Mouse (Mus musculus) lung, postnatal 0 days (tissue): ENCODE results near the gene Nme9. TPM values are rescaled to one million over a fixed set of nuclear protein-coding genes. Genes with fewer than 3 reads are reported as not detected.

ENCODE experiments used
- ATAC-seq: fragments of 200-750 bp; cut with Nextera tagmentation; 2 replicates; pipeline ENCODE4 v1.8.0; 2017; ENCODE audit warnings: moderate library complexity
- DNase-seq: peaks from one replicate; pipeline ENCODE4 v3.0.0-alpha.2; 2016; ENCODE audit warnings: low spot score
- H3K27ac ChIP-seq: fragments of 300-500 bp; sonication (generic); 2 replicates; pipeline ENCODE4 v1.5.1; 2014; ENCODE audit warnings: antibody characterized with exemption, mild to moderate bottlenecking, low read length, mixed read lengths
- H3K27me3 ChIP-seq: fragments of 300-500 bp; sonication (generic); replicated peaks from 2 replicates; pipeline ENCODE4 v1.6.1; 2014; ENCODE audit warnings: low read length, mixed read lengths; ENCODE audit not compliant: insufficient read depth
- H3K36me3 ChIP-seq: fragments of 300-500 bp; sonication (generic); 2 replicates; pipeline ENCODE4 v1.6.1; 2014; ENCODE audit warnings: low read length, mixed read lengths; ENCODE audit not compliant: insufficient read depth
- H3K4me1 ChIP-seq: fragments of 300-500 bp; sonication (generic); 2 replicates; pipeline ENCODE4 v1.6.1; 2014; ENCODE audit warnings: antibody characterized with exemption, low read depth, low read length, mixed read lengths; ENCODE audit not compliant: insufficient read depth
- H3K4me2 ChIP-seq: fragments of 300-500 bp; sonication (generic); replicated peaks from 2 replicates; pipeline ENCODE4 v1.6.1; 2014; ENCODE audit warnings: low read depth, mild to moderate bottlenecking, low read length, moderate library complexity, mixed read lengths
- H3K4me3 ChIP-seq: fragments of 300-500 bp; sonication (generic); 2 replicates; pipeline ENCODE4 v1.5.1; 2014; ENCODE audit warnings: low read depth, low read length
- H3K9ac ChIP-seq: fragments of 300-500 bp; sonication (generic); replicated peaks from 2 replicates; pipeline ENCODE4 v1.6.1; 2014; ENCODE audit warnings: low read depth, mild to moderate bottlenecking
- H3K9me3 ChIP-seq: fragments of 300-500 bp; sonication (generic); 2 replicates; pipeline ENCODE4 v1.6.1; 2016; ENCODE audit warnings: low read length, mixed read lengths
- CTCF ChIP-seq: IDR thresholded peaks from 2 replicates; pipeline ENCODE4 v1.5.1; 2016; ENCODE audit warnings: antibody characterized with exemption, mild to moderate bottlenecking
- EP300 ChIP-seq: IDR thresholded peaks from 2 replicates; pipeline ENCODE4 v1.6.1; 2016; ENCODE audit warnings: antibody characterized with exemption, mild to moderate bottlenecking, control low read depth
- WGBS: fragments of 180-500 bp; shearing (Covaris S2); extraction: QIAGEN DNeasy Blood & Tissue Kit; methylation state at CpG from one replicate; pipeline ENCODE4 v1.1.7; 2014; 5-methylcytosine and 5-hydroxymethylcytosine counted together
- polyA plus RNA-seq: library from polyadenylated mRNA; unstranded; fragments of >200 nt; fragmentation: Nextera tagmentation; extraction: Ambion mirVana; gene quantifications from 2 replicates; pipeline ENCODE4 v1.2.1, GENCODE M21; 2015

The Nme9 gene
- polyA plus RNA-seq, 1 experiment from 2014 or later: 17.1 TPM

- ATAC-seq (no peak), DNase-seq (no peak)
- Histone ChIP-seq H3K4me2 (no peak overlapping the region), H3K9ac (no peak overlapping the region), H3K27me3 (no peaks in the 10 kb centered on the region), H3K9me3 (no peaks in the 10 kb centered on the region), H3K27ac (no peak overlapping the region), H3K4me1 (no peaks in the 10 kb centered on the region), H3K4me3 (no peak overlapping the region), H3K36me3 (no peaks in the 10 kb centered on the region)
- TF ChIP-seq EP300 (no peak), CTCF (no peak)
- 65% methylated on average over 11 of the region's 11 CpGs for WGBS
These were observed 22.5 kb upstream of the Nme9 start for GRCm38 (mm10) chr9:99428601-99429331.

- no peak overlapping the region for H3K4me3 ChIP-seq
- no peak for ATAC-seq
- no peak overlapping the region for H3K4me2 ChIP-seq
- no peaks in the 10 kb centered on the region for H3K36me3 ChIP-seq
- no peak overlapping the region for H3K9ac ChIP-seq
- H3K27ac ChIP-seq: no peak overlapping the region
- no peaks in the 10 kb centered on the region for H3K9me3 ChIP-seq
- TF ChIP-seq EP300 (no peak), CTCF (no peak)
- DNase-seq: no peak
- H3K4me1 ChIP-seq: no peaks in the 10 kb centered on the region; the same call in 1 of the 2 replicates
- H3K27me3 ChIP-seq: no peaks in the 10 kb centered on the region
- 81% methylated on average over 3 of the region's 3 CpGs for WGBS
These were observed 21.4 kb upstream of the Nme9 start for GRCm38 (mm10) chr9:99429845-99430244.

- DNase-seq (no peak), ATAC-seq (no peak)
- H3K9ac ChIP-seq: no peak overlapping the region
- H3K4me2 ChIP-seq: no peak overlapping the region
- no peak overlapping the region for H3K27ac ChIP-seq
- WGBS: 73% methylated on average over 6 of the region's 6 CpGs
- H3K4me1 ChIP-seq: peaks cover 4% of the 10 kb centered on the region; the same call in 1 of the 2 replicates
- H3K4me3 ChIP-seq: no peak overlapping the region
- TF ChIP-seq CTCF (no peak), EP300 (no peak)
- no peaks in the 10 kb centered on the region for H3K36me3 ChIP-seq
- no peaks in the 10 kb centered on the region for H3K27me3 ChIP-seq
- H3K9me3 ChIP-seq: no peaks in the 10 kb centered on the region
These were observed 20.5 kb upstream of the Nme9 start for GRCm38 (mm10) chr9:99430806-99431205.

- Histone ChIP-seq H3K27ac (no peak overlapping the region), H3K36me3 (no peaks in the 10 kb centered on the region), H3K4me2 (no peak overlapping the region), H3K9me3 (no peaks in the 10 kb centered on the region), H3K4me3 (no peak overlapping the region), H3K9ac (no peak overlapping the region), H3K4me1 (peaks cover 4% of the 10 kb centered on the region; the same call in 1 of the 2 replicates), H3K27me3 (no peaks in the 10 kb centered on the region)
- ATAC-seq (no peak), DNase-seq (no peak)
- WGBS: 86% methylated on average over 8 of the region's 8 CpGs
- TF ChIP-seq EP300 (no peak), CTCF (no peak)
These were observed 19.9 kb upstream of the Nme9 start for GRCm38 (mm10) chr9:99431346-99431745.

- Histone ChIP-seq H3K27me3 (no peaks in the 10 kb centered on the region), H3K9ac (no peak overlapping the region), H3K9me3 (no peaks in the 10 kb centered on the region), H3K36me3 (no peaks in the 10 kb centered on the region), H3K4me3 (no peak overlapping the region), H3K4me2 (no peak overlapping the region), H3K27ac (no peak overlapping the region), H3K4me1 (peaks cover 4% of the 10 kb centered on the region; the same call in 1 of the 2 replicates)
- WGBS: 84% methylated on average over 6 of the region's 6 CpGs
- TF ChIP-seq EP300 (no peak), CTCF (no peak)
- ATAC-seq: no peak
- no peak for DNase-seq
These were observed 19.3 kb upstream of the Nme9 start for GRCm38 (mm10) chr9:99431963-99432362.

- Histone ChIP-seq H3K9me3 (no peaks in the 10 kb centered on the region), H3K36me3 (no peaks in the 10 kb centered on the region), H3K4me3 (no peak overlapping the region), H3K4me1 (peaks cover 6% of the 10 kb centered on the region; the same call in 1 of the 2 replicates), H3K27ac (no peak overlapping the region), H3K4me2 (no peak overlapping the region), H3K9ac (no peak overlapping the region), H3K27me3 (no peaks in the 10 kb centered on the region)
- 87% methylated on average over 4 of the region's 4 CpGs for WGBS
- TF ChIP-seq CTCF: no peak
- no peak for TF ChIP-seq EP300
- DNase-seq (no peak), ATAC-seq (no peak)
These were observed 18.8 kb upstream of the Nme9 start for GRCm38 (mm10) chr9:99432478-99432877.
